11 mouse cellular contexts compared by ENCODE assay signal in the genomic region with DNA sequence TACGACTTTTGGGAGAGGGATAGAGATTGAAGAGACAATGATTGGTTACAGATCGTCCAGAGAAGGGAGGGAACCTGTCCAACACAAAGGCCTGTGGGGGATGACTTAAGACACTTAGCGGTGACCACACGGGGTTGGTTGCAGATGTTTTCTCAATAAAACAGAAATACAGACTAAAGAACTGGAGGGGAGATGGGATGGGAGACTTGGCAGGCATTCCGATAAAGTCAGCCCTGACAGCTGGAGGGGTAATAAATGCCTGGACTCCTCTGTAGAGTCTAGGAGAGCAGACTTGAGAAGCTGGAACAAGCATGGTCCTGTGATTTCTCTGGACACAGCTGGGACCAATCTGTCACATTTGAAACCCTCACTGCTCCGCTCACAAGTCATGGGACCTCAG.
DNase-seq lines count a peak whose midpoint lies in the region; ATAC-seq and TF ChIP-seq lines count a peak whose summit lies in the region.
"Had no signal": no experiment of that assay in that cellular context is flagged by ENCODE, and none has a peak within 500 bp of the region (broad histone marks: within the 10 kb centered on the region; RNA-seq: fewer than 3 reads in every experiment).

No protein-coding gene starts in this region.

- H3K4me1 ChIP-seq in limb, embryonic 12.5 days (replicated peaks), result peaks cover 23% of the 10 kb centered on the region
- peaks cover 47% of the 10 kb centered on the region for H3K4me1 ChIP-seq in limb, embryonic 10.5 days
- peaks cover 28% of the 10 kb centered on the region for H3K4me1 ChIP-seq in heart, embryonic 16.5 days (ENCODE audit: control insufficient read depth, insufficient read depth, low read length)
- peaks cover 18% of the 10 kb centered on the region for H3K4me1 ChIP-seq in stomach, embryonic 15.5 days
- peaks cover 10% of the 10 kb centered on the region for H3K4me1 ChIP-seq in thymus, adult 2 months (replicated peaks; ENCODE audit: control insufficient read depth, insufficient read depth, low read length)

- no peak for TF ChIP-seq CTCF in thymus, adult 2 months (IDR thresholded peaks at IDR 0.05; ENCODE audit: borderline replicate concordance, control insufficient read depth, extremely low read depth, insufficient read depth, low read length, poor library complexity)

- no peaks in the 10 kb centered on the region for H3K27me3 ChIP-seq in limb, embryonic 12.5 days
- no peaks in the 10 kb centered on the region for H3K27me3 ChIP-seq in limb, embryonic 10.5 days (ENCODE audit: low read depth, poor library complexity, severe bottlenecking)
- no peaks in the 10 kb centered on the region for H3K27me3 ChIP-seq in heart, embryonic 16.5 days (ENCODE audit: control insufficient read depth, insufficient read depth, low read length)
- H3K27me3 ChIP-seq in stomach, embryonic 15.5 days (replicated peaks), result no peaks in the 10 kb centered on the region
- H3K27me3 ChIP-seq in thymus, adult 2 months (ENCODE audit: control insufficient read depth, insufficient read depth, low read length), result no peaks in the 10 kb centered on the region

- ATAC-seq in limb, embryonic 12.5 days (ENCODE audit: insufficient number of reproducible peaks, insufficient read depth, low FRiP score, low TSS enrichment, low read depth), result 0 out of 2 replicates have a peak, but pooled peaks have one; percentile 44
- ATAC-seq in heart, embryonic 16.5 days (replicated peaks; ENCODE audit: extremely low read depth, insufficient read depth, low FRiP score), result peak; percentile 32; the same call in 1 of the 2 replicates
- no peak for ATAC-seq in stomach, embryonic 15.5 days (ENCODE audit: insufficient read depth, low FRiP score, low read depth)
- ATAC-seq: activated CD4-positive, CD25-positive, alpha-beta regulatory T cell, adult 4 months had no signal

- no peak overlapping the region for H3K4me2 ChIP-seq in limb, embryonic 12.5 days
- no peak overlapping the region for H3K4me2 ChIP-seq in heart, embryonic 16.5 days (ENCODE audit: low read depth, low read length)
- H3K4me2 ChIP-seq in stomach, embryonic 15.5 days, result no peak overlapping the region

- peak; percentile 45 to 55 for DNase-seq in heart, adult 18-20 months
- DNase-seq in heart, postnatal 25 days (ENCODE audit: low spot score), result no peak
- DNase-seq in limb, embryonic 10.5 days (ENCODE audit: low spot score), result no peak
- DNase-seq in c-Kit-positive CD71-positive TER-119-positive erythroid progenitor cells, embryonic 14.5 days (ENCODE audit: low spot score), result no peak
- DNase-seq in thymus, adult 2 months, result no peak
- DNase-seq: right cerebral cortex, adult 18-20 months had no signal

- H3K27ac ChIP-seq in limb, embryonic 12.5 days, result no peak overlapping the region
- H3K27ac ChIP-seq in limb, embryonic 10.5 days, result no peak overlapping the region; the same call in 1 of the 2 replicates
- no peak overlapping the region; the same call in 1 of the 2 replicates for H3K27ac ChIP-seq in heart, embryonic 16.5 days (ENCODE audit: low read length)
- H3K27ac ChIP-seq in stomach, embryonic 15.5 days, result peak overlapping the region; percentile 37; the same call in 1 of the 2 replicates
- H3K27ac ChIP-seq in thymus, adult 2 months (ENCODE audit: control insufficient read depth, insufficient read depth, low read length), result no peak overlapping the region

- H3K9me3 ChIP-seq in limb, embryonic 12.5 days, result no peaks in the 10 kb centered on the region
- no peaks in the 10 kb centered on the region for H3K9me3 ChIP-seq in limb, embryonic 10.5 days (replicated peaks)
- H3K9me3 ChIP-seq in heart, embryonic 16.5 days (replicated peaks; ENCODE audit: control insufficient read depth, low read length), result no peaks in the 10 kb centered on the region
- H3K9me3 ChIP-seq in stomach, embryonic 15.5 days, result no peaks in the 10 kb centered on the region

- TF ChIP-seq POLR2A in thymus, adult 2 months (IDR thresholded peaks at IDR 0.05; ENCODE audit: control insufficient read depth, extremely low read depth, insufficient read depth, low read length, poor library complexity), result no peak

- 29% methylated on average over 6 of the region's 6 CpGs for WGBS in limb, embryonic 12.5 days
- 30% methylated on average over 6 of the region's 6 CpGs for WGBS in limb, embryonic 10.5 days
- WGBS in heart, embryonic 16.5 days, result 72% methylated on average over 6 of the region's 6 CpGs
- WGBS in stomach, embryonic 15.5 days, result 43% methylated on average over 6 of the region's 6 CpGs
- WGBS in thymus, adult 2 months, result 94% methylated on average over 6 of the region's 6 CpGs

- H3K9ac ChIP-seq in limb, embryonic 12.5 days (replicated peaks), result no peak overlapping the region
- no peak overlapping the region for H3K9ac ChIP-seq in heart, embryonic 16.5 days (ENCODE audit: low read length)
- no peak overlapping the region for H3K9ac ChIP-seq in stomach, embryonic 15.5 days

- H3K36me3 ChIP-seq in limb, embryonic 12.5 days, result no peaks in the 10 kb centered on the region
- H3K36me3 ChIP-seq in limb, embryonic 10.5 days, result no peaks in the 10 kb centered on the region
- no peaks in the 10 kb centered on the region for H3K36me3 ChIP-seq in heart, embryonic 16.5 days (ENCODE audit: control insufficient read depth, insufficient read depth)
- no peaks in the 10 kb centered on the region for H3K36me3 ChIP-seq in stomach, embryonic 15.5 days
- H3K36me3 ChIP-seq in thymus, adult 2 months (ENCODE audit: control insufficient read depth, insufficient read depth, low read length), result no peaks in the 10 kb centered on the region
- H3K36me3 ChIP-seq: G1E had no signal

- intact Hi-C loops in heart, postnatal 25 days (cut with DNase I), result no loop called here

- no peak overlapping the region for H3K4me3 ChIP-seq in limb, embryonic 12.5 days (replicated peaks)
- no peak overlapping the region for H3K4me3 ChIP-seq in limb, embryonic 10.5 days
- H3K4me3 ChIP-seq in heart, embryonic 16.5 days (ENCODE audit: low read length), result no peak overlapping the region
- H3K4me3 ChIP-seq in stomach, embryonic 15.5 days (replicated peaks), result no peak overlapping the region
- no peak overlapping the region for H3K4me3 ChIP-seq in thymus, adult 2 months (ENCODE audit: control insufficient read depth, insufficient read depth, low read length)

Comparison
In these comparisons a context has a peak if more than half of its experiments do, and no peak if none do; other contexts are left out.
1. DNase-seq: peak in heart, adult 18-20 months (2 of 2); none in heart, postnatal 25 days (single experiment), limb, embryonic 10.5 days (single experiment), c-Kit-positive CD71-positive TER-119-positive erythroid progenitor cells, embryonic 14.5 days (single experiment) and thymus, adult 2 months (single experiment).